Mouse (Mus musculus): ENCODE data around the gene Kdm1b.

GRCm38 (mm10) chr13:47111185-47111584, 67.9 kb downstream of the Kdm1b start:
- TF ChIP-seq POLR2A (IDR thresholded peaks at IDR 0.05; ENCODE audit: low read depth, low read length) (no peak), CTCF (conservative IDR thresholded peaks at IDR 0.05; ENCODE audit: insufficient read depth, insufficient read length, low read depth, low read length) (no peak)
